Mouse (Mus musculus): ENCODE measurements around the gene Gnb4. TPM values are rescaled to one million over a fixed set of nuclear protein-coding genes. Genes with fewer than 3 reads are reported as not detected.

Gene Gnb4
- polyA plus RNA-seq, 1 experiment from 2014 or later: 47.8 TPM

- ATAC-seq (ENCODE audit: insufficient number of reproducible peaks, insufficient read depth, low FRiP score, low TSS enrichment, low read depth): no peak
- no peak overlapping the region for H3K4me2 ChIP-seq
- H3K9ac ChIP-seq (replicated peaks): no peak overlapping the region
- H3K4me3 ChIP-seq (replicated peaks): no peak overlapping the region
- peaks cover 5% of the 10 kb centered on the region; the same call in 1 of the 2 replicates for H3K36me3 ChIP-seq
- H3K27ac ChIP-seq: no peak overlapping the region
- no peaks in the 10 kb centered on the region for H3K9me3 ChIP-seq
- no peaks in the 10 kb centered on the region for H3K27me3 ChIP-seq
- WGBS: 92% methylated on average over 2 of the region's 2 CpGs
- H3K4me1 ChIP-seq (replicated peaks): peaks cover 3% of the 10 kb centered on the region; the same call in 1 of the 2 replicates
These were observed 1.6 kb downstream of the Gnb4 start for GRCm38 (mm10) chr3:32614786-32615185.

- Histone ChIP-seq H3K9me3 (no peaks in the 10 kb centered on the region), H3K4me1 (replicated peaks) (peaks cover 3% of the 10 kb centered on the region; the same call in 1 of the 2 replicates), H3K27me3 (no peaks in the 10 kb centered on the region), H3K4me3 (replicated peaks) (no peak overlapping the region), H3K4me2 (no peak overlapping the region), H3K36me3 (peaks cover 5% of the 10 kb centered on the region; the same call in 1 of the 2 replicates), H3K27ac (no peak overlapping the region), H3K9ac (replicated peaks) (no peak overlapping the region)
- ATAC-seq (ENCODE audit: insufficient number of reproducible peaks, insufficient read depth, low FRiP score, low TSS enrichment, low read depth): no peak
- 87% methylated on average over 11 of the region's 11 CpGs for WGBS
These were observed 4.7 kb downstream of the Gnb4 start for GRCm38 (mm10) chr3:32611606-32612170.

- no peak overlapping the region for H3K4me3 ChIP-seq (replicated peaks)
- WGBS: 37% methylated on average over 7 of the region's 7 CpGs
- H3K36me3 ChIP-seq: peaks cover 5% of the 10 kb centered on the region; the same call in 1 of the 2 replicates
- H3K4me1 ChIP-seq (replicated peaks): peaks cover 3% of the 10 kb centered on the region; the same call in 1 of the 2 replicates
- no peak overlapping the region for H3K9ac ChIP-seq (replicated peaks)
- H3K27ac ChIP-seq: no peak overlapping the region
- no peaks in the 10 kb centered on the region for H3K9me3 ChIP-seq
- 0 out of 2 replicates have a peak, but pooled peaks have one; percentile 29 for ATAC-seq (ENCODE audit: insufficient number of reproducible peaks, insufficient read depth, low FRiP score, low TSS enrichment, low read depth)
- no peaks in the 10 kb centered on the region for H3K27me3 ChIP-seq
- H3K4me2 ChIP-seq: no peak overlapping the region
These were observed 5.8 kb downstream of the Gnb4 start for GRCm38 (mm10) chr3:32610560-32610959.

GRCm38 (mm10) chr3:32609233-32609632, 7.2 kb downstream of the Gnb4 start:
- Histone ChIP-seq H3K9me3 (no peaks in the 10 kb centered on the region), H3K4me1 (replicated peaks) (peaks cover 1% of the 10 kb centered on the region; the same call in 1 of the 2 replicates), H3K27me3 (no peaks in the 10 kb centered on the region), H3K4me3 (replicated peaks) (no peak overlapping the region), H3K27ac (no peak overlapping the region), H3K9ac (replicated peaks) (no peak overlapping the region), H3K4me2 (no peak overlapping the region), H3K36me3 (peaks cover 9% of the 10 kb centered on the region; the same call in 1 of the 2 replicates)
- 94% methylated on average over 4 of the region's 4 CpGs for WGBS
- ATAC-seq (ENCODE audit: insufficient number of reproducible peaks, insufficient read depth, low FRiP score, low TSS enrichment, low read depth): no peak

- 89% methylated on average over 10 of the region's 10 CpGs for WGBS
- Histone ChIP-seq H3K9me3 (no peaks in the 10 kb centered on the region), H3K36me3 (peaks cover 24% of the 10 kb centered on the region; the same call in 1 of the 2 replicates), H3K9ac (replicated peaks) (no peak overlapping the region), H3K27me3 (no peaks in the 10 kb centered on the region), H3K4me2 (no peak overlapping the region), H3K4me3 (replicated peaks) (no peak overlapping the region), H3K4me1 (replicated peaks) (no peaks in the 10 kb centered on the region), H3K27ac (no peak overlapping the region)
- ATAC-seq (ENCODE audit: insufficient number of reproducible peaks, insufficient read depth, low FRiP score, low TSS enrichment, low read depth): no peak
These were observed 15.3 kb downstream of the Gnb4 start for GRCm38 (mm10) chr3:32601055-32601454.

DNA sequence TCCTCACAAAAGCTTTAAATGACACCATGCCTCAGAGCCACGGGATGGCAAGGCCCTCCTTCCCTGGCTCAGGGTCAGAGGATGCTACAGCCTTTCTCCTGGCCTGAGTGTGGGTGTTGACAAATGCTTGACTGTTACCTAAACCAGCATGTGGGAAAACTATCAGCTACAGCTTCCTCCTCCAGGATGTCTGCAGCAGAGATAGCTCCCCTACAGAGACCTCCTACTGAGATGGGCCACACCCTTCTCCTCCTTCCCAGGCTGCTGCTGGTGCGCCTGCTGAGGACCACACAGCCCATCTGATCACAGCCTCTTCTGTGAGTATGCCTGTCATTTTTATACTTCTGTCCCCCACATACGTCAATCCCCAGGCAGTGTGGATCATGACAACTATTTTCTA, 17.1 kb downstream of the Gnb4 start:
- Histone ChIP-seq H3K36me3 (peaks cover 21% of the 10 kb centered on the region; the same call in 1 of the 2 replicates), H3K4me1 (replicated peaks) (no peaks in the 10 kb centered on the region), H3K27me3 (no peaks in the 10 kb centered on the region), H3K4me3 (replicated peaks) (no peak overlapping the region), H3K9me3 (no peaks in the 10 kb centered on the region), H3K9ac (replicated peaks) (no peak overlapping the region), H3K4me2 (no peak overlapping the region), H3K27ac (no peak overlapping the region)
- 73% methylated on average over 3 of the region's 3 CpGs for WGBS
- ATAC-seq (ENCODE audit: insufficient number of reproducible peaks, insufficient read depth, low FRiP score, low TSS enrichment, low read depth): no peak

DNA sequence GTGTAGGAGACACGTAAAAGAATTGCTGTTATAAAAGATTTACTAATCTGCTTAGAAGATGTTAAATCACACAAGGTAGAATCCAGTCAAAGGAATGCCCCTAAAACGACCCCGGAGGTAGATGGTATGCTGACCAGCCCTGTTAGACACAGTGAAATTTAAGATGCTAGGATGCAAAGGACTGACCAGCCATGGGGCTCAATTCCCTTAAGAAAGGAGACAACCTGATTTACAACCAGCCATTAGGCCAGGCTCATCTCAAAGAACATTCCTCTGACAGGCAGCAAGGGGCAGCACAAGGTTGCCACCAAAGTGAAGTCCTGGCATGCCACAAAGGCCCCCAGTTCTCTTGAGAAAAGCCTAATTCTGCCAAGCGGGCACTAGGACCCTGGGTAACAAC, 21.3 kb downstream of the Gnb4 start:
- WGBS: 28% methylated on average over 4 of the region's 4 CpGs
- no peak for ATAC-seq (ENCODE audit: insufficient number of reproducible peaks, insufficient read depth, low FRiP score, low TSS enrichment, low read depth)
- no peaks in the 10 kb centered on the region for H3K9me3 ChIP-seq
- H3K36me3 ChIP-seq: peaks cover 32% of the 10 kb centered on the region
- no peak overlapping the region for H3K9ac ChIP-seq (replicated peaks)
- H3K4me2 ChIP-seq: no peak overlapping the region
- H3K4me3 ChIP-seq (replicated peaks): no peak overlapping the region
- H3K27ac ChIP-seq: no peak overlapping the region
- no peaks in the 10 kb centered on the region for H3K4me1 ChIP-seq (replicated peaks)
- no peaks in the 10 kb centered on the region for H3K27me3 ChIP-seq

GRCm38 (mm10) chr3:32586274-32586673, 30.1 kb downstream of the Gnb4 start:
- H3K36me3 ChIP-seq: peaks cover 90% of the 10 kb centered on the region
- H3K27ac ChIP-seq: no peak overlapping the region
- no peak for ATAC-seq (ENCODE audit: insufficient number of reproducible peaks, insufficient read depth, low FRiP score, low TSS enrichment, low read depth)
- no peaks in the 10 kb centered on the region for H3K27me3 ChIP-seq
- no peak overlapping the region for H3K9ac ChIP-seq (replicated peaks)
- no peak overlapping the region for H3K4me3 ChIP-seq (replicated peaks)
- no peaks in the 10 kb centered on the region for H3K4me1 ChIP-seq (replicated peaks)
- 88% methylated on average over 3 of the region's 3 CpGs for WGBS
- H3K9me3 ChIP-seq: no peaks in the 10 kb centered on the region
- no peak overlapping the region for H3K4me2 ChIP-seq

GRCm38 (mm10) chr3:32583489-32583888, 32.9 kb downstream of the Gnb4 start:
- H3K9ac ChIP-seq (replicated peaks): no peak overlapping the region
- H3K36me3 ChIP-seq: peaks cover 73% of the 10 kb centered on the region
- no peak overlapping the region for H3K27ac ChIP-seq
- no peak overlapping the region for H3K4me3 ChIP-seq (replicated peaks)
- no peak for ATAC-seq (ENCODE audit: insufficient number of reproducible peaks, insufficient read depth, low FRiP score, low TSS enrichment, low read depth)
- H3K27me3 ChIP-seq: no peaks in the 10 kb centered on the region
- no peak overlapping the region for H3K4me2 ChIP-seq
- H3K9me3 ChIP-seq: no peaks in the 10 kb centered on the region
- WGBS: 88% methylated on average over 4 of the region's 4 CpGs
- H3K4me1 ChIP-seq (replicated peaks): no peaks in the 10 kb centered on the region

DNA sequence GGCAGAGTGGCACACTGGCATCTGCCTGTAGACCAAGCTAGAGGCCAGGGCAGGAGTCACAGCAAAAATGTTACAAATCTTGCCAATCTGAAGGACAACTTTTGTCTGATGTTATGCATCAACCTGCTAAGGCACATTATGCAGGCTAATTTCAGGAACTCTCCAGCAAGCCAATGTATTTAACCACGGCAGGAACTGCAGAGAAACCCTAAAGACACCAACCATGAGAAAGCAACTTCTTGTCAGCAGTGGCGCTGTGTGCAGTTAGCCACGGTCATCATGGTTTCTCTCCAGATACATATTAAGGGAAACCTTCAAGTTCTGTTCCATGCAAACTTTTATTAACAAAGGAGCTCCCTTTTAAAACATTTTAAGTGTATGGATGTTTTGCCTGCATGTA, 34.5 kb downstream of the Gnb4 start:
- H3K4me2 ChIP-seq: no peak overlapping the region
- H3K9ac ChIP-seq (replicated peaks): no peak overlapping the region
- no peak overlapping the region for H3K27ac ChIP-seq
- no peaks in the 10 kb centered on the region for H3K9me3 ChIP-seq
- no peaks in the 10 kb centered on the region for H3K4me1 ChIP-seq (replicated peaks)
- peaks cover 71% of the 10 kb centered on the region for H3K36me3 ChIP-seq
- ATAC-seq (ENCODE audit: insufficient number of reproducible peaks, insufficient read depth, low FRiP score, low TSS enrichment, low read depth): no peak
- 86% methylated on average over 3 of the region's 3 CpGs for WGBS
- H3K4me3 ChIP-seq (replicated peaks): no peak overlapping the region
- no peaks in the 10 kb centered on the region for H3K27me3 ChIP-seq

DNA sequence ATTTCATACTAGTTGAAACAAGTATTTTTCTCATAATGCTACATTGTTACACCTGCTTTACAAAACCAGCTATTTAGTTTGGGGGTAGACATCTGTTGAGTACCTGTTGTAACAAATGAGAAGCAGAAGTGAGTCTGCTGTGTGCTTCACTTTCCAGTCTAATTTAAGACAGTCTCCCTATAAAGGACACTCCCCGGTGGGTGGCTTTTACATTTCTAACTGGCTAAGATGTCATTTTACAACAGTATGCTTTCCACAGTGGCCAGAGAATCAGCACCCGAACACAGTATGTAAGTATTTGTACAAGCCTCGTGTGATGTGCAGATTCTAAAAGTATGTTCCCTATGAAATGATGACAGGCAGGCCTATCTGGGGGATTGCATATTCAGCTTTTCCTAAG, 35.6 kb downstream of the Gnb4 start:
- Histone ChIP-seq H3K9me3 (no peaks in the 10 kb centered on the region), H3K9ac (replicated peaks) (no peak overlapping the region), H3K27me3 (no peaks in the 10 kb centered on the region), H3K27ac (no peak overlapping the region), H3K36me3 (peaks cover 70% of the 10 kb centered on the region), H3K4me3 (replicated peaks) (no peak overlapping the region), H3K4me2 (no peak overlapping the region), H3K4me1 (replicated peaks) (no peaks in the 10 kb centered on the region)
- 72% methylated on average over 3 of the region's 3 CpGs for WGBS
- no peak for ATAC-seq (ENCODE audit: insufficient number of reproducible peaks, insufficient read depth, low FRiP score, low TSS enrichment, low read depth)

GRCm38 (mm10) chr3:32578772-32579171, 37.6 kb downstream of the Gnb4 start:
- H3K36me3 ChIP-seq: peaks cover 73% of the 10 kb centered on the region

More at GRCm38 (mm10) chr3:32578772-32579171, 37.6 kb downstream of the Gnb4 start:
- WGBS: 94% methylated on average over 5 of the region's 5 CpGs
- no peak for ATAC-seq (ENCODE audit: insufficient number of reproducible peaks, insufficient read depth, low FRiP score, low TSS enrichment, low read depth)
- no peaks in the 10 kb centered on the region for H3K4me1 ChIP-seq (replicated peaks)
- no peak overlapping the region for H3K9ac ChIP-seq (replicated peaks)
- no peaks in the 10 kb centered on the region for H3K9me3 ChIP-seq
- no peak overlapping the region for H3K4me3 ChIP-seq (replicated peaks)
- no peaks in the 10 kb centered on the region for H3K27me3 ChIP-seq
- H3K4me2 ChIP-seq: no peak overlapping the region
- H3K27ac ChIP-seq: no peak overlapping the region
